Mouse (Mus musculus) kidney, adult 2 months (tissue): ENCODE measurements around the gene Scml4.

ENCODE experiments used
- CTCF ChIP-seq: fragments of 200-500 bp; conservative IDR thresholded peaks from 2 replicates; pipeline ENCODE4 v1.5.1; 2011; ENCODE audit warnings: low read depth, mild to moderate bottlenecking, control low read depth, low read length, moderate library complexity, mixed read lengths; ENCODE audit not compliant: insufficient read depth, insufficient read length
- POLR2A ChIP-seq: fragments of 200-500 bp; IDR thresholded peaks from one replicate; pipeline ENCODE4 v1.6.1; 2011; ENCODE audit warnings: low read depth, low read length, control low read depth

DNA sequence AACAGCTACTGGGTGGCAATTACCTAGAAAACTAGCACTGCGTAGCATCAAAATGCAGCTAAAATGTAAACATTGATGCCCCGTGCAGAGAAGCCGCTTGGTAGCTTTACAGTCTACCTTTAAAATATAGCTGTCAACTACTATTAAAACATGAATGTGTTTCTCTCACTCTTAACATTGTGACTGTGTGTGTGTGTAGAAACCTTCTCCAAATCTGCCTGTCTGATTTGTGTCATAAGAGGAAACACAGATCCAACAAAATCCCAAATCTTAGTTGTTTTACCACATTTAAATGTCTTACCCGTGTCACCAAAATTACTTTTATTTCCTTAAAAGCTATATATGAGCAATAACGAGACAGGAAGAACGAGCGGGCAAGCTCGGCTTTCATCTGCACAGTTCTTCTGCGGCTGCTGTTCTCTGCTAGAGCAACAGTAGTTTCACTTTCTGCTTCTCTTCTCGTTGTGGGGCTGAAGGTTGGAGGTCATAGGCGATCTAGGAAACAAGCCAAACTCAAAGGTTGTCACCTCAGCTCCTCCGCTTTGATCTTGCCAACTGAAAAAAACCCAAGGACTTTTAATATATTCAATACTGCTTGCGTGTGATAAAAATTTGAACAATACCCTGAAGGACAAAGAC, 2.1 kb downstream of the Scml4 start:
- no peak for TF ChIP-seq CTCF
- no peak for TF ChIP-seq POLR2A
